Mouse (Mus musculus): Measurements from ENCODE around the gene Cog3. TPM values are rescaled to one million over a fixed set of nuclear protein-coding genes. Genes with fewer than 3 reads are reported as not detected.
A peak's percentile ranks its signal among the peaks of the same experiment; 100 is the strongest.
"Not testable (repeated sequence)": the region's sequence is repeated elsewhere in the genome, so short reads cannot be mapped to it uniquely, and the experiment has no call there.

Cog3 gene
- polyA plus RNA-seq, 1 experiment from 2014 or later: 25.4 TPM

DNA sequence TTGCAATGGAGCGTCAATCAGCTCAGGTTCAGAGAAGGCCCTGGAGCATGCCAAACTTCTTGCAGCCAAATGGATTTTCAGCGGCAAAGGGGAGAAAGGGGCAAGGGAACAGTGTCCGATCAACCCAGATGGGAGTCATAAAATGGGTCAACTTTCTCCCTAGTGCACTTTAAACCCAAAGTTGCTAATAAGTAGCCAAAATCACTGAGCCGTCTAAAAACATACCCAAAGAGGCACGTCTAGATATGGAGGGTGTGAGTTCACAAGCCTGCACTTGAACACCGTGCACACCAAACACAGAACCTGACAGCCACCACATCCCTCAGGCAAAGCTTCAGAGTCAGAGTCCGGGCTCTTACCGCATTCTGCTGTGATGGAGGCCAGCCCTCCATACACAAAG, 22.3 kb upstream of the Cog3 start:
- no peak for TF ChIP-seq CTCF (IDR thresholded peaks at IDR 0.05; ENCODE audit: low read depth)
- Histone ChIP-seq H3K4me3 (ENCODE audit: low read depth, low read length) (no peak overlapping the region), H3K27ac (ENCODE audit: low read depth) (no peak overlapping the region), H3K9ac (no peak overlapping the region), H3K4me2 (no peak overlapping the region), H3K27me3 (ENCODE audit: insufficient read depth, low read length) (no peaks in the 10 kb centered on the region), H3K4me1 (ENCODE audit: insufficient read depth) (no peaks in the 10 kb centered on the region), H3K36me3 (ENCODE audit: insufficient read depth) (0 out of 2 replicates have a peak, but pooled peaks cover 4% of the 10 kb centered on the region), H3K9me3 (ENCODE audit: low read depth, low read length) (no peaks in the 10 kb centered on the region)
- WGBS: 91% methylated on average over 8 of the region's 8 CpGs
- ATAC-seq (ENCODE audit: insufficient read depth): no peak
- DNase-seq: no peak

DNA sequence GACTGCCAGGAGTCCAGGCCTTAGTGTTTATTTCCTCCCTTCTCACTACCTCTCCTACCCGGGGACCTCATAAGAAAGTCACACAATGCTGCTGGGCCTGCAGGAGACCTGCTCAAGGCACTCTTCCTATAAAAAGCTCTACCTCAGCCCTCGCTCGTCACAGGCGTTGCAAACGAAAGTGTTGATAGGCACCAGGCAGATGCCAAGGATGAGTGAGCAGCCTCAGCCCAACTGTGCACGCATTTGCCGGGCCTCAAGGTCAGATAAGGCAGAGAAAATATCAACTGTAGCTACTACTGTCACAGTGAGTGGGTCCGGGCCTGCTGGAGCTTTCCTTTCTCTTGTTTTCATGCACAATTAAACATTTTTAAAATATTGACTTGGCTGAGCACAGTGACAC, 19.1 kb upstream of the Cog3 start:
- no peak overlapping the region for H3K4me2 ChIP-seq
- H3K9me3 ChIP-seq (ENCODE audit: low read depth, low read length): no peaks in the 10 kb centered on the region
- 60% methylated on average over 8 of the region's 8 CpGs for WGBS
- no peak overlapping the region for H3K27ac ChIP-seq (ENCODE audit: low read depth)
- H3K4me3 ChIP-seq (ENCODE audit: low read depth, low read length): no peak overlapping the region
- H3K9ac ChIP-seq: no peak overlapping the region
- no peak for ATAC-seq (ENCODE audit: insufficient read depth)
- H3K27me3 ChIP-seq (ENCODE audit: insufficient read depth, low read length): no peaks in the 10 kb centered on the region
- TF ChIP-seq CTCF (IDR thresholded peaks at IDR 0.05; ENCODE audit: low read depth): no peak
- no peak for DNase-seq
- no peaks in the 10 kb centered on the region for H3K4me1 ChIP-seq (ENCODE audit: insufficient read depth)
- H3K36me3 ChIP-seq (ENCODE audit: insufficient read depth): 0 out of 2 replicates have a peak, but pooled peaks cover 4% of the 10 kb centered on the region

DNA sequence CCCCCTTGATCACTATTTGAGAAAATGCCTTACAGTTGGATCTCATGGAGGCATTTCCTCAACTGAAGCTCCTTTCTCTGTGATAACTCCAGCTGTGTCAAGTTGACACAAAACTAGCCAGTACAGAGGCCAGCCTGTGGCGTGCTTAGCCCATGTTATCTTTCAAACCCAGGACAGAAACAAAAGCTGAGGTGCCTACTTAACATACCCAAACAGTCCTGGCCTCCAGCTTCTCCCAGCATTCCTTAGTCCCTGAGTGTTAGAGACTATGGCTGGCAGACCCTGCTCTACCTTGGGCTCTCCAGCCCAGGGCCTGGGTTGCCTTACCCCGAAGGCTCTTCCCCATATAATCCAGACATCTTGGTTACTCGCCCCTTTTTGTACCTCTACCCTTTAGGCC, 18.1 kb upstream of the Cog3 start:
- WGBS: 86% methylated on average over 3 of the region's 3 CpGs
- ATAC-seq (ENCODE audit: insufficient read depth); H3K4me3 ChIP-seq (ENCODE audit: low read depth, low read length); H3K9me3 ChIP-seq (ENCODE audit: low read depth, low read length); H3K9ac ChIP-seq; H3K4me1 ChIP-seq (ENCODE audit: insufficient read depth); H3K27ac ChIP-seq (ENCODE audit: low read depth); DNase-seq; H3K36me3 ChIP-seq (ENCODE audit: insufficient read depth); H3K27me3 ChIP-seq (ENCODE audit: insufficient read depth, low read length); H3K4me2 ChIP-seq: not testable (repeated sequence)

DNA sequence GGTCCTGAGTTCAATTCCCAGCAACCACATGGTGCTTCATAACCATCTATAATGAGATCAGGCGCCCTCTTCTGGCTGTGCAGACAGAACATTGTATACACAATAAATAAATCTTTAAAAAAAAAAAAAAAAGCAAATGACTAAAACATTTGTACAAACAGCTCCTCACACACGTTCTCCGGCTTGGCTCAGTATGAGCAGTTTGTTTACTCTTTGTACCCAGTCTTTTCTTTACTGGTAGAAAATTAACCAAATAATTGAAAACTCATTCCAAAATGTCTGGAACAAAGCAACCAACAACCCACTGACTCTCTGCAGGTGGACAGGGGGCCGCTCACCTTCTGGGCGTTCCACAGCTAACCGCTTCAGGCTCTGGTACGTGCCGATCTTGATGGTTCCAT, 16.8 kb upstream of the Cog3 start:
- Histone ChIP-seq H3K9ac (no peak overlapping the region), H3K27ac (ENCODE audit: low read depth) (no peak overlapping the region), H3K4me2 (no peak overlapping the region), H3K27me3 (ENCODE audit: insufficient read depth, low read length) (no peaks in the 10 kb centered on the region), H3K4me3 (ENCODE audit: low read depth, low read length) (no peak overlapping the region), H3K9me3 (ENCODE audit: low read depth, low read length) (no peaks in the 10 kb centered on the region), H3K36me3 (ENCODE audit: insufficient read depth) (peaks cover 7% of the 10 kb centered on the region; the same call in 1 of the 2 replicates), H3K4me1 (ENCODE audit: insufficient read depth) (0 out of 2 replicates have a peak, but pooled peaks cover 2% of the 10 kb centered on the region)
- WGBS: 75% methylated on average over 8 of the region's 8 CpGs
- TF ChIP-seq CTCF (IDR thresholded peaks at IDR 0.05; ENCODE audit: low read depth): no peak
- DNase-seq (peak; percentile 5), ATAC-seq (ENCODE audit: insufficient read depth) (no peak)

DNA sequence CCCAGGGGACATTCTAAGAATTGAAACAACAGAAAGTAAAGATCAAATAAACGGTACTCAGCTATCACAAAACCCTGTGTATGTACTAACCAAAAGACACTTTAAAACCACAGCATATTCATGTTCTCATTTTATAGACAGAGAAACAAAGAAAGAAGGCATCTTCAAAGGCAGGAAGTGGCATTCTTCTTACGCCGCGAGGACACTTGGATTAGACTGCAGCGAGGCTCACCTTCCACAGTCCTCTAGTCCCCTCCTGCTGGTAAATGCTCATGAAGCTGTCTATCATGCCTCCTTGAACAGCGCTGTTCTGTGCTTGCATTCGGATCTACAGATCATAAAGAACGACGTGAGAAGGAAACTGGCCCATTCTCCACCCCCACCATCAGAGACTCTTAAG, 15.0 kb upstream of the Cog3 start:
- Histone ChIP-seq H3K27ac (ENCODE audit: low read depth) (no peak overlapping the region), H3K9ac (no peak overlapping the region), H3K27me3 (ENCODE audit: insufficient read depth, low read length) (no peaks in the 10 kb centered on the region), H3K9me3 (ENCODE audit: low read depth, low read length) (no peaks in the 10 kb centered on the region), H3K4me2 (no peak overlapping the region), H3K36me3 (ENCODE audit: insufficient read depth) (peaks cover 12% of the 10 kb centered on the region; the same call in 1 of the 2 replicates), H3K4me3 (ENCODE audit: low read depth, low read length) (no peak overlapping the region), H3K4me1 (ENCODE audit: insufficient read depth) (0 out of 2 replicates have a peak, but pooled peaks cover 2% of the 10 kb centered on the region)
- whole genome bisulfite sequencing: 85% methylated on average over 9 of the region's 9 CpGs
- ATAC-seq (ENCODE audit: insufficient read depth) (no peak), DNase-seq (no peak)
- no peak for TF ChIP-seq CTCF (IDR thresholded peaks at IDR 0.05; ENCODE audit: low read depth)

DNA sequence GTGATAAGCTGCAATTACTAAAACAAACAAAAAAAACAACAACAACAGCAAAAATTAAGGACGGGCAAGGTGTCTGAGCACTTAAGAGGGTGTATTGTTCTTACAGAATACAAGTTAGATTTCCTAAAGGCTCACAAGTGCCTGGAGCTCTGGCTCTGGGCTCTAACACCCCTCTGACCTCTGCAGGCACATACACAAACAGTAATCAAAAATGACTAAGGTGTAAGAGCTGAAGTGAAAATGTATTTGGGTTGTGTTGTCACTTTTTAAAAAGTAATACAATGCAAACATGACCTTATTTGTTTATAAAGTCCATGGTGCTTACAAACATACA, 13.9 kb upstream of the Cog3 start:
- 0 out of 2 replicates have a peak, but pooled peaks cover 2% of the 10 kb centered on the region for H3K4me1 ChIP-seq (ENCODE audit: insufficient read depth)
- no peaks in the 10 kb centered on the region for H3K27me3 ChIP-seq (ENCODE audit: insufficient read depth, low read length)
- H3K9me3 ChIP-seq (ENCODE audit: low read depth, low read length): no peaks in the 10 kb centered on the region
- no peak overlapping the region for H3K9ac ChIP-seq
- H3K36me3 ChIP-seq (ENCODE audit: insufficient read depth): peaks cover 12% of the 10 kb centered on the region; the same call in 1 of the 2 replicates
- TF ChIP-seq CTCF (IDR thresholded peaks at IDR 0.05; ENCODE audit: low read depth): no peak
- 2% methylated on average over 1 of the region's 1 CpGs for WGBS
- DNase-seq (no peak), ATAC-seq (ENCODE audit: insufficient read depth) (peak; percentile 26; the same call in 1 of the 2 replicates)
- H3K4me2 ChIP-seq: no peak overlapping the region
- H3K4me3 ChIP-seq (ENCODE audit: low read depth, low read length): no peak overlapping the region
- no peak overlapping the region for H3K27ac ChIP-seq (ENCODE audit: low read depth)

DNA sequence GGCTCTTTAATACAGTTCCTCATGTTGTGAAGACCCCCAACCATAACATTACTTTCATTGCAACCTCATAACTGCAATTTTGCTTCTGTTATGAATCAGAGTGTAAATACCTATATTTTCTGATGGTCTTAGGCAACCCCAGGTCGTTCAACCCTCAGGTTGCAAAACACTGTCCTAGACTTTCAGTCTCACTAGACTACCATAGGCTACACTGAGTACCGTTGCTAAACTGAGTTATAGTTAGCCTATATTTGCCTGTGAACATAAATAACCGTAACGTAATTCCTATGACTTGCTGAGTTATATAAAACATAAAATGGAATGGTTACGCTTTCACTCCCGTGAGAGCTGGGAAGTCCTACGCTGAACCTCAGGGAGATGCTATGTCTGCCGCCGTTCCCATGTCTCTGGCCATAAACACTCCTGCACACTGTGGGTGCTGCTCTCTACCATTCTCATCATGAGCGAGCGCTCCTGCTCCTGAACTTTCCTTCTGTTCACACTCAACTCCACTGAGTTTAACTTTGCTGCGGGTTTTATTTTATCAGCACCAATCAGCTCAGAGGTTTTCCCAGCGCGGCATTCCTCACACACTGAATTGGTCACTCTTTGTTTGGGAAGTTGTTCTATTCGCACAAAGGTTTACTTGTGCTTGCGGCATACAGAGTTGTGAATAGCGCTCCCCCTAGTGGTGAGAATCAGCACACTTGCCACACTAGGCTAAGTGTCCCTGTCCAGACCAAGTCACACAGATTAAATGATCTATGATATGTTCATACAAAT, 13.4 kb upstream of the Cog3 start:
- WGBS: 48% methylated on average over 17 of the region's 17 CpGs
- Histone ChIP-seq H3K4me1 (ENCODE audit: insufficient read depth) (0 out of 2 replicates have a peak, but pooled peaks cover 2% of the 10 kb centered on the region), H3K27ac (ENCODE audit: low read depth) (peak overlapping the region; percentile 71; the same call in 1 of the 2 replicates), H3K4me3 (ENCODE audit: low read depth, low read length) (no peak overlapping the region), H3K9ac (peak overlapping the region; percentile 31; the same call in 1 of the 2 replicates), H3K27me3 (ENCODE audit: insufficient read depth, low read length) (no peaks in the 10 kb centered on the region), H3K36me3 (ENCODE audit: insufficient read depth) (peaks cover 10% of the 10 kb centered on the region; the same call in 1 of the 2 replicates), H3K9me3 (ENCODE audit: low read depth, low read length) (no peaks in the 10 kb centered on the region), H3K4me2 (peak overlapping the region; percentile 43)
- DNase-seq (peak; percentile 94), ATAC-seq (ENCODE audit: insufficient read depth) (peak; percentile 94)
- peak; percentile 93 for TF ChIP-seq CTCF (IDR thresholded peaks at IDR 0.05; ENCODE audit: low read depth)
